Mouse (Mus musculus): ENCODE measurements around the gene Ccdc169. TPM values are rescaled to one million over a fixed set of nuclear protein-coding genes. Genes with fewer than 3 reads are reported as not detected.

Gene Ccdc169
- polyA plus RNA-seq, 3 experiments from 2014 or later, result not detected

DNA sequence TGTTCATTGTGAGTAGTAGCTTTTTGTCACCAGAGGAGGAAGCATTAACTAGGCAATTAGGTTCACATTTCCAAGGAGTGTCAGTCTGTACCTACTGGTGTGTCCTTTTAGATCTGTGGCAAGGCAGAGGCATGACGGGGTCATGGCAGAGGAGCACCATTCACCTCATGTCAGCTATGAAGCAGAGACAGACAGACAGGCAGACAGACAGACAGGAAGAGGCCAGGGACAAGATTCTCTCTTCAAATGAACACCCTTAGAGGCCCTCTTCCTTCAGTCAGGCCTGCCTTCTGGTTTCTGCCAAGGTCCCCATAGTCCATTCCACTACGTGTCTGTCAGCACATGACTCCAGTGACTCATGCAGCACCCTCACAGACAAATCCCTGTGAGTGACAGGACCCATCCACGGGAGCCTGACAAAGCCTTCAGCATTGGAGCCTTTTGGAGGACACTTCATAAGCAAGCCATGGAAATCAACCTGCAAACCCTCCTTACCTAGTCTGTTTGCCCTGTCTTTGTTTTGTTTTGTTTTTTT is 14.7 kb upstream of the Ccdc169 start:
- no peak for ATAC-seq

DNA sequence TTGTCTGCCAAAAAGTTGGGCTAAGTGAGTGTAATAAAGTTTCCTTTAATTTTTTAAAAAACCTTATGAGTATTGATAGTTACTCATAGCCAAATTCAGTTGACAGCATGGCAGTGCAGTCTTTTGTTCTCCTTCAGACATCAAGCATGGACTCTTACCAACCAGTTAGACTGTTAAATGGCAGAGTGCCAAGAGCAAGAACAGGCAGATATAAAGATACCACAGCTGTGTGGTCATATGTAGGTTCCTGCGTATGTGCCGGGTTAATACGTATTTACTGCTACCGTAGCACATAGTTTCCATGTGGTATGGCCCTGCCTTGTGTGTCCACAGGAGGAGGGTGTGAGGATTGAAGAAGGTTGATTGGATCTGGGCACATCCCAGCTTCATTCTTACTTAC is 14.1 kb upstream of the Ccdc169 start:
- no peak for ATAC-seq

DNA sequence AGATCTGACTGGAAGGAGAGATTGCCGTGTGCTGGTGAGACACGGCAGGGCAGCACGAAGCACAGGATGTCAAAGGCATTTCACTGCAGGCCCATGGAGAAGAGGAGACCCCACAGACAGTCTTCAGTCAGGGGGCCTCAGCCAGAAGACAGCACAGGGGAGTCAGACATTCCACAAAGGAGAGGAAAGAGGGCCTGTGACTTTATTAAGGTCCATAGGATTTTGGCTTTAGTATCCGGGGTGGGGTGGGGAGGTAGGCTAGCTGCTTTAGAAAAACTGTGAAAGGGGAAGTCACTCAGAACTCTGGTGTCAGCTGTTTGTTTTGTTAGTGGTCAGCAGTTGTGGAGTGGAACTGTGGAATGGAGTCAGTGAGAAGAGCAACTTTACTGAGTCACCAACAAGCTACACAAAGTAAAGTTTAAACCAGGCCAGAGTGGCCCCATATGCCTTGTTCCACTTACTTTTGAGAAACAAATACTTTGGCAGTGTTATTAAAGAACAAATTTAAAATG is 7.9 kb upstream of the Ccdc169 start:
- ATAC-seq, result no peak

DNA sequence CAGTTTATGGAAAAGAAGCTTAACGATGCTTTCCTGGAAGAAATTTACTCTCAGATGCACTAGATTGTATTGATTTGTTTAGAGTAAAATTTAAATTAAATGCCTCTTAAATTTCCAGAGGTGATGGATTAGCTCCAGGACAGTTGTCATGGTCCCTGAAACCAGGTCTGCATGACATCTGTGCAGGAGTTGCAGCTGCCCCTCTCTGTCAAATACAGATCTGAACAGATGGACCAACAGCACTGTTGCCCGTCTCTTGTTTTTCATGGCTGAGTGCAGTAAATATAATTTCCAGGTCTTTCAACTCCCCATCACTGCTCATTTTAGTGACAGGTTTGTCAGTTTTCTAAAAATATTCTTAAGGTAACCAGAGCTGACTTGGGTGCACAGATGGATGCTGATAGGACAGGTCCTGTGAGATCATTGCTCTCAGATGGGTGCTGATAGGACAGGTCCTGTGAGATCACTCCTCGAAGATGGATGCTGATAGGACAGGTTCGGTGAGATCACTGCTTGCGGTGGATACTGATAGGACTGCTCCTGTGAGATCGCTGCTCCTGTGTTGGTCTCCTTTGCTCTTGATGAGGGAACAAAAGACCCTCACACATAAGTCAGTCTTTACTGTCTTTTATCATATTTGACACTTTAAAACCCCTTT is 5.4 kb upstream of the Ccdc169 start:
- no peak for ATAC-seq

DNA sequence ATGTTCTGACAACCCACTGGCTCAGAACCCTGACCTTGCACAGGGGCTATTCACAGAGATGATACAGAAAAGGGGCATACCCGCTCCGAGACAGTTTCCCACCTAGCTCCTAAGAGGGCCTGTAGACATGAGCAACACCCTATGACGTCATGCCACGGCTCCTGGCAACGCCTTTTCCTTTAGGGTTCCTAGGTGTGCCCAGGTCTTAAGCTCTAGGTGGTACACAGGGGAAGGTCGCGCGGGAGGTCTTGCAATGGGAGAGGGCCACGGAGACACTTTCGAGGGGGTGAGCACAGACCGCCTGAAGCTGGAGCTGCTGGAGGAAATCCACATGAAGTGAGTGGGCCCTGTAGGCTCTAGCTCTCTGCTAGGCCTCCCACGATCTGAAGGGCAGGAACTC is 2.7 kb downstream of the Ccdc169 start:
- ATAC-seq, result no peak

DNA sequence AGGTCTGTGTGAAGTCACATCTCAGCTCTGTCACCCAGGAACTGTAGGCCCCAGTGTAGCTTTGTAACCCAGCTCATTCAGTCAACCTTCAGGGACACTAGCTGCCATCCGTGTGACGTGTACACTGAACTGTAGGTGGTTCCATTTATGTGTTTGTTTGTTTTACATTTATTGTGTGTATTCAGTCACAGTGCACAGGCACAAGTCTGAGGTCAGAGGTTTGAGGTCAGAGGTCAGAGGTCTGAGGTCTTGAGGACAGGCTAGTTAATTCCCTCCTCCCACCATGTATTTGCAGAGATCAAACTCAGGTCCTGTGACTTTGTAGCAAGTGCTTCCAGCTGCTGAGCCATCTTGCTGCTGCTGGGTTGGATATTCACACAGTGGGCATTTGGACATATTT is 4.3 kb downstream of the Ccdc169 start:
- ATAC-seq, result no peak

DNA sequence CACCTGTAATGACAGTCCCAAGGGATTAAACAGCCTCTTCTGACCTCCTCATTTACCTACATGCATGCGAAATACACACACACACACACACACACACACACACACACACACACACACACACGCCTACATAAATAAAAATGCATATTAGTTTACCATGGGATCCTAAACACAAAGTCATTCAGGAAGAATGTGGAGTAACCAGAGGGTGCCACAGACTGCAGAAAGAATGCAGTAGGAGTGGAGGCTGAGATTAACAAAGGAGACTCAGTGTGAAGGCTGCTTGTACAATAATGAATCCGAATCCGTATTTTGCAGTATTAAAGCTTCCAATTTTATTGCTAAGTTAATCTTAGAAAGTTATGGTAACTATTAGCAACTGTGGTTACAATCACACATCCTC is 7.8 kb downstream of the Ccdc169 start:
- no peak for ATAC-seq

DNA sequence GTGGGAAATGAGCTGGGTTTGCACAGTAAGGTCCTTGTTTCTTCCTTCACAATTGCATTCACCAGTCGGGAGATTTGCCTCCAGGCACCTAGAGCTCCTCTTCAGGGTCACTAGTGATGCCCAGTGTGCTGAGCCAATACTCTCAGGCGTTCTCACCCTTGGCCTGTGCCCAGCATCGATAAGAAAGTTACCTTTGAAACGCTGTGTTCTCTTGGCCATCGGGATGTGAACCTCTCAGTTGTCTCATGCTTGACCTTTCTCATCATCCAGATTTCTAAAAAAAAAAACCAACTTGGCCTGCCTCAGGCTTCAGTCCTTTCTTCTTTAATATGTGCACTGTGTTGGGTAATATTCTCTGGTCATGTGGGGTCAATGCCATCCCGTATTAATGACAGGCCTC is 9.3 kb downstream of the Ccdc169 start:
- ATAC-seq, result no peak

DNA sequence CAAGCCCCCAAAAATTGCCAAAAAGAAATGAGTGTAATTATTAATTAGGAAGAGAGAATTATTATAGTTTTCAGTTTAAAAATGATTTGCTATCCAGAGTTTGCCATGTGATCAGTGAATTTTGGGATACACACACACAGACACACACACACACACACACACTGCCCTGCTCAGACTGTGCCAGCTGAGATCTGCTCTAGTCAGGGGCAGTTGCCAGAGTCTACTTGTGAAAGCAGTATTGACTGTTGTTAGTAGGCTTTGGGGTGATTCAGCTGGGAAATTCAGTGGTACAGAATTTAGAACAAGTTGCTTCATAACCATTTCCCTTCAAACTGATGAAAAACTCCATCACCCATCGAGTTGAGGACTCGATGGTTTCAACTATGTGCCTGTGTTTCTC is 10.0 kb downstream of the Ccdc169 start:
- no peak for ATAC-seq

DNA sequence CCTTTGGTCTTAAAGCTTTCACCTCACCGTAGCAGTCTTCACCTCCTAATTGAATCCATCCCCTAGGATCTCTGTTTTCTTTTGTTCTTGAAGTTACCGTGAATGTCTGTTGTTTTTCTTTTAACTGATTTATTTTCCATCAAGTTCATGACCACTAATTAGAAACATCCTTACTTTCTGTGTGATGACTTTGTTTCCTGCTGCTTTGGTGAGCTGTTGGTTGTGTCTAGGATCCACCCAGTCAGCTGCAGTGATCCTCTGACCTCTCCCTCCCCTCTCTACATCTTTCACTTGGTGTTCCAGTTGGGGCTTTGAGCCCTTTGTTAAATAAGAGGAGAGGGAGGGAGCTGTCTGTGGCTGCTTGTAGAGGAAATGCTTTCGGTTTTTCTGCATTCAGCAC is 11.0 kb downstream of the Ccdc169 start:
- no peak for ATAC-seq

DNA sequence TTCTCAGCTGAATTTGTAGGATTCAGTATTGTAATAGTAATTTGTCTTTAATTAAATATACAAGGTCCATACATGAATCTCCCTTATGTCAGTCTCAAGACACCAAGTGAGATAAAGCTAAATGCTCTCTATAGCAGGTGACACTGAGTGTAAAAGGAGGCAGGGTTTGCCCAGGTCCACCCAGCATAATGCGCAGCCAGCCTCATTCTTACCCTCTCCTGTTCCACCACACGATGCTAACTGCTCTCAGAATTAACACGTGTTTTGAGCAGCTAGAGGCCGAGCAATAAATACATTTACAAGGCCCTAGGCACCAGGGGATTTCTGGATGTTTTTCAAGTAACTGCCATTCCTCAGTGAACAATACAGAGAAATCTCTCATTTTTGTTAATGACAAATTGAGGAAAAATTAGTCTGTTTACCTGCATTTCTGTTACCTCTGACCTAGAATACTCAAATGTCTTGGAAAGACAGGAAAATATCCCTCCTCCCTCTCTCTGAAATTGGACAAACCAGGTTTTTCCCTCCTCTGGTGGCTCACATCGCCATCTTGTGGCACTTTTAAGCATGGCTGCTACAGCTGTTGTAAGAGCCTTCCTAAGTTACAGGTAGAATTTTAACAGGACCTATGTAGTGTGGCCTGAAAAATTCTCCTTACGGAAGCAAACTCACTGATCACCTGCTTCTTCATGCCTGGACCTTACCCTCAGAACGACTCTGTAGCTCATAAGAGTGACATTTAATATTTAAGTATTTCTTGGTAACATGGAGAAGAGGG is 14.7 kb downstream of the Ccdc169 start:
- no peak for ATAC-seq

DNA sequence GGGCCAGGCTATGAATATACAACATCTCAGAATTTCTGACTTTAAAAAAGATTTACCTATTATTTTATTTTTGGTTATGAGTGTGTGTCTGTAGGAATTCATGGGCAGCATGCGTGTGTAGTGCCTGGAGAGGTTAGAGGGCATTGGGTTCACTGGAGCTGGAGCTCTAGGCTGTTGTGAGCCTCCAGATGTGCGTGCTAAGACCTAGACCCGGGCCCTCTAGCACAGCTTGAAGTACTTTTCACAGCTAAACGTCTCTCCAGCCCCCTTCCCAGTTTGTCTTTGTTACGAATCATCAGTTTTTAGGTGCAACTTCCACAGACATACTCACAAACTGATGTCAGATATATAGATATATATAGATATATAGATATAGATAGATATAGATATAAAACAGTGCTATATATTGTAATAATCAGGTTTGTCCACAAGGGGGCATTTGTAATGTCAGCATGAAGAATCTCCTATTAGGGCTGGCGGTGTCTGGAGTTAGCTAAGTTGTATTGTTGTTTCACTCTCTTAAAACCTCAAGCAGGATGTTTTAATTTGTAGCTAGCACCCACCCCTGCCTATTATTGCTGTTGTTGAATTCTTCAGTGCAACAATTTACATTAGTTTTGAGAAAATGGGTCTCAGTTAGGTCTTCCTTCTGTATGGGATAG is 15.7 kb downstream of the Ccdc169 start:
- peak; percentile 61 for ATAC-seq

DNA sequence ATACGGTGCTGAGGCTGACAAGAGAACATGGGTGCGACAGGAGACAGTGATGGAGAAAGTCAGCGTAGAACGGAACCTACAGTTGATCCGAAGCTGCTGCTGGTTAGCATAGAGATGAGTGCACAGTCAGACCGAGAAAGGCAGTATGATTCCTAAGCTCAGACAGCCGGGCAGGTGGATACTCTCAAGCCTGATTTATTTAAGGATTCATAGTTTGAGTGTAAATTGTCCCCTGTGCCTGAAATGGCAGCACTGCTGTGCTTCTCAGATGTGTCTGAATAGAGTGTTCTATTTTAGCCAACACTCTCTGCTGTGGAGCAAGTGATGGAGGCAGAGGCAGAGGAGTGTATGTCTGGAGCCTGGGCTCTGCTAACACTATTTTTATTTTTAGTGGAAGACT is 17.0 kb downstream of the Ccdc169 start:
- no peak for ATAC-seq

DNA sequence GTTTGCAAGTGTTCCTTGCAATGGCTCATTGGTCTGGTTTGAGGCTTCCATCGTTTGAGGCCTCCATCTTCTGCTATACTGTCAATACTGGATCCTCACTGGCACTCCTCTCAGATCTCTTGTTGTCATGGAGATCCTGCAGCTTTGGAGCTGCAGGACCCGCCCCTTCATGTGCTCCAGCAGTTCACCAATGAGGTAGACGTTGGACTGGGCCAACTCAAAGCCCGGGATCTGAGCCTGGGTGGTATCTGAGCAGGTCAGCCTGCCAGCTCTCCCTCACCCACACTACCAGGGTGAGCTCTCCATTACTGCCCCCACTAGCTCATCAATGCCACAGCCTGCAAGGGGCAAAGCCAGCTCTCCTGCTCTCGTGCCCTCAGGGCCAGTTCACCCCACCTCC is 20.3 kb downstream of the Ccdc169 start:
- ATAC-seq, result no peak

DNA sequence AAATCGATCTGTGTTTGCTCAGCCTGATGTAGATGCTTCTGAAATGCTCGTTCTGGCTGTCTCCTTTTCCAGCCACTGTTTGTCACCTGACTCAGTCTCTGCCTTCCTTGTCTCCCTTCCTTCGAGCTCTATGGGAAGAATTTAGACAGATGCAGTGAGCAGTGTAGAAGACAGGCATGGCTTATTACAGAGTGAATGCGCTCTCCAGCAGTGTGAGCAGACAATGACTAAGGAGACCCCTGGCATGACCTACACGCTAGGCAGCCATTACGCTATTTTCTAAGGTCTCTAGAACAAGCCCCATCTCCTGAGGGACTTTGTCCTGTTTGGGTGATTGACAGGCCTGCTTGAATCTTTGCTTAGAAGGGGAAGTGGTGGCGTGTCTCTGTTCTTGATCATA is 24.0 kb downstream of the Ccdc169 start:
- ATAC-seq, result no peak

DNA sequence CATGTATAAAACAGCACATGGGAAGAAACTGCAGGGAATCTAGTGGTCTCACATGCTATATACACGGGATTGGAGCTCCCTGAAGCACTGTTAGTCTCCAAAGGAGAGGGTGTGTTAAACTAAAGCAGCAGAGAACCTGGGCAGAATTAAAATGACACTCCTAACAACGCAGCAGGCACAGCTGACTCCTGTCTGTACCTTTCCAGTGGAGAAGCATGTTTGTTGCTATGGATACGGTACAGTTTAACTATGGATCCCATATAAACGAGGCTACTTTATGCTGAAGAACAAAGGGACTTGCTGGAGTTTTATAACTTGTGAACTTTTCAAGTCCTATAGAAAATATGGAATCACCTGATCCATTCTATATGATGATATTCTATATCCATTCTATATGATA is 26.4 kb downstream of the Ccdc169 start:
- no peak for ATAC-seq

DNA sequence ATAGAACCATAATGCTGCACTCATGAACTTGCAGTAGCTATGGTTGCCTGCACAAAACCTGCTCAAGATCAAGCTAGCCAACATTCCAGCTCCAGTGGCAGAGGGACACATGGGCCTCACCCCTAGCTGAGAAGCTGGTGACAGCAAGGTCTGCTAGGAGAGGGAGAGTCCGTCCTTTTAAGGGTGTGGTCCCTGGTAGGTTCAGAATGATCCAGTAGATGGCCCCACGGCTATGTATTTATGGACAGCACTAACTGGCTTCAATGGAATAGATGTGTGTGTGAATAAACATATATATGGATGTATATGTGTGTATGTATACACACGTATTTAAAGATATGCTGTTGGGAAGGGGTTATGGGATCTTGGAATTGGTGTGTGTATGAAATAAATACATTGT is 35.3 kb downstream of the Ccdc169 start:
- no peak for ATAC-seq

DNA sequence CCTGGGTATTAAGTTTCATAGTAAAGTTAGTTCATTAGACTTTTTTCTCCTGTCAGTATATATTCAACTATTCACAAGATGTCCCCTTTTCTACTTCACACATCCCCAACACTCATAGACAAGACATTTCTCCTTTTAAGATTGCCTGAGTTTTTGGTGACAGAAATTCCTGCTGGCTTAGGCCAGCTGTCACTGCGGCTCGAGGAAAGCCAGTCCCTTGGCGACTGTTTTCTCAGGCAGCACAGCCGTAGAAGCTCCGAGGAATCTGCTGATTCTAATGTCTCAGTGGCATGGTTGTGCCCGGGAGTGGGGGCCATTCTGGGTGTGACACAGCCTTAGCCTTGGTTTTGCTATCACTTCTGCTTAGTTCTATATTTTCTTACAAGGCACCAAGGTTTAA is 40.1 kb downstream of the Ccdc169 start:
- no peak for ATAC-seq

DNA sequence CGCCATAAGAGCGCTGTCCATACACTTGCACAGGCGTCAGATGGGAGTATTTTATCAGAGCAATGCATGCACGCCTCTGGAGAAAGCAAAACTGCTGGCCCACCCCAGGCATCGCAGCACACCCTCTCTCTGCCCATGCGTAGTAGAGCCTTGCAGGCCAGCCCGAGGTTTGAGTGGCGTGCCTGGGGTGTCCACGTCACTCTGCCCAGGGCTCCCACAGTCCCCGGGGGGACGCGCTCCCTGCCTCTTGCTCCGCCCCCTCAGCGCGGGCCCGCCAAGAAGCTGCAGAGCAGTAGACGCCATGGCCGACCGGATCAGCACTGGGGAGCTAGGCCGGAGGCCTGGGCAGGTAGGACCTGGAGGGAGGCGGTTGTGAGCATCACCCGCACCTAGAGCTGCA is 44.6 kb downstream of the Ccdc169 start, which contains the start of gene Sohlh2:
TSS of gene Sohlh2 (plus strand) at position 263 of the 400 bp plus-strand sequence.
- no peak for ATAC-seq

DNA sequence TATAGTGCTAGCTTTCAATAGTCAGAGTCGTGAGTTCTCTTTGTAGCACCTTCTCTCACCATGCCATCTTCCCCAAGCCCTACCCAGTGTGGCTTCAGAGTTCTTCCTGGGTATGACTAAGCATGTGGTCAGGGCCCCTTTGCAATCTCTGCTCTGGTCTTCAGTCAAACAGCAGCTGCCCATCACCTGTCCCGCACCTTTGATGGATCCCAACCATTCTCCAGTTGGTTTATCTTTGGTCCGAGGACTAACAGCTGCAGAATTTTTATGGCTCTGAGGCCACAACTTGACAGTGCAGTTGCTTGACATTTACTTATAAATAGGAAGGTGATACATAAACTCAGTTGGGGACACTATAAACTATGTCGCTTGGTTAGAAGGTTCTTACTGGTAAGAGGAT is 54.5 kb downstream of the Ccdc169 start:
- no peak for ATAC-seq

DNA sequence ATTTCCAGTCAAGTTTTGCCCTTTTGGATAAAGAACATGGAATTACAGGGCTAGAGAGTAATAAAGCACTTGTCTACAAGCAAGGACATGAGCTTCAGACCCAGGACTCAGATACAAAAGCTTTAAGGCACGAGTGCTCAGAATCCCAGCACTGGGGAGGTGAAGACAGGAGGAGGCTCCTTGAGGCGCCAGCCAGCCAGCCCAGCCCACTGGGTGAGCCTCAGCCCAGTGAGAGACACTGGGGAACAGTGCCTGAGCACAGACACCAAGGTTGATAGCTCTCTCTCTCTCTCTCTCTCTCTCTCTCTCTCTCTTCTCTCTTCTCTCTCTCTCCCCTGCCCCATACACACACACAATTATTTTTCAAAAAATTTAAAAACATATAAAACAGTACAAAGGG is 56.2 kb downstream of the Ccdc169 start:
- no peak for ATAC-seq

DNA sequence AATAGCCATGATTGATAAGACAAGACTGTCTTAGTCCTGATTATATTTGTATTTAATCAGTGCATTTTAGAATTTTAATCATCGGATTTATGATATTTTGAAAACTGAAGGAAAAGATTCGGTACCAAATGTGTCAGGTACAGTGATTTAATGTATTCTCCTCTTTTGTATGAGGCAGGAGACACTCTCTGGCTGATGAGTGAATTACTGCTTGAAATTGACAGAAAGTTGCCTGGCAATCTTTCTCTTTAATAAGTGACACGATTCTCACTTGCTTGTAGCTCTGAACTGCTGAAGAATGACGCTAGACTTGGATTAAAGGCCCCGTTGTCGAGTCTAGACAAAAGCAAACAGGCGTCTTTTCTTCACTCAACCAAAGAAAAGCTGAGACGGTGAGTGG is 57.7 kb downstream of the Ccdc169 start:
- no peak for ATAC-seq

DNA sequence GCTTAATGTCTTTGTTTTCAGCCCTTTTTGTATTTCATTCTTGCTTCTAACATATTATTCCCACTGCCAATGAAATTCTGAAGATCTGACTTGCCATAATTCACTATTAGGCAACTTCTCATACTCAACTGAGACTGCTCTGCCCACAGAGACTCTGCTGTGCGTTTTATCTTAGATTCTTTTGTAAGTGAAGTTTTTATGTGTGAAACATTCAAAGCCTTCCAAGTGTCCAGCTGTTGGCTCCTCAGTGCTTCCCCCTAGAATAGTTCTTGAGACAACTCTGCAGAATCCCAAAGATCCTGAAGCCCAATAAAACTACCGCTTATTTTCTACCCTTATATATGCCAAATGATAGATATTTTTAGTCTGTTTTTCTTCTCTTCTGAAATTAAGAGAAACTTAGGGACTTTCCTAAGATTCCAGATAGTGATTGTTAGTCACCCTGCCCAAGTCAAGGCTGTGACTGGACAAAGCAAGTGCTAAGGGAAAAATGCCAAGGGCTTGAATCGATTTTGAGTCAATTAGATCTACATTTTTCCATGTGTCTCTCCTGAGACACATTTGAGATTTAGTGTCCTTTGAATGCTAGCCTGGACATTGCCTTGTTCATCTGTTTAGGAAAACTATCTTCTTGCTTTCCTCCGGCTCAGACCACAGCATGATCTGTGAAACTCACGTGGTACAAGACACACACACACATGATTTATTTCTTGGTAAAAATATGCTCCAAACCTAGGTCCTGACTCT is 58.6 kb downstream of the Ccdc169 start:
- no peak for ATAC-seq

All from inflammation-experienced regulatory T-cells, adult 6 months (primary cell).